Mouse (Mus musculus): Measurements from ENCODE around the gene Thap4. TPM values are rescaled to one million over a fixed set of nuclear protein-coding genes. Genes with fewer than 3 reads are reported as not detected.

Gene Thap4
- polyA plus RNA-seq, 1 experiment from 2014 or later = 42.9 TPM

Other genes starting within 250 kb of the Thap4 start
- gene Farp2, start 242.8 kb downstream of the Thap4 start, polyA plus RNA-seq (2016; fragmentation: Nextera tagmentation; extraction: Ambion mirVana) = 4.1 and 4.6 TPM in 2 replicates
- 144 and 161 TPM in 2 replicates for gene Stk25, start 96.2 kb downstream of the Thap4 start, polyA plus RNA-seq (2016; fragmentation: Nextera tagmentation; extraction: Ambion mirVana)
- gene Bok, start 69.2 kb downstream of the Thap4 start, polyA plus RNA-seq (2016; fragmentation: Nextera tagmentation; extraction: Ambion mirVana) = 45.7 and 54.9 TPM in 2 replicates
- gene Atg4b, start 3.4 kb downstream of the Thap4 start, polyA plus RNA-seq (2016; fragmentation: Nextera tagmentation; extraction: Ambion mirVana) = 69.3 and 78.3 TPM in 2 replicates
- gene Dtymk, start 47.1 kb upstream of the Thap4 start, polyA plus RNA-seq (2016; fragmentation: Nextera tagmentation; extraction: Ambion mirVana) = 214 and 261 TPM in 2 replicates
- gene Ing5, start 49.1 kb upstream of the Thap4 start, polyA plus RNA-seq (2016; fragmentation: Nextera tagmentation; extraction: Ambion mirVana) = 20.3 and 21.1 TPM in 2 replicates
- gene D2hgdh, start 70.0 kb upstream of the Thap4 start, polyA plus RNA-seq (2016; fragmentation: Nextera tagmentation; extraction: Ambion mirVana) = 14.8 and 18.3 TPM in 2 replicates
- gene Gal3st2, start 106.4 kb upstream of the Thap4 start, polyA plus RNA-seq (2016; fragmentation: Nextera tagmentation; extraction: Ambion mirVana) = 0.10 TPM in 1 of 2 replicates, not detected in the other
- gene Gal3st2b, start 163.4 kb upstream of the Thap4 start, polyA plus RNA-seq (2016; fragmentation: Nextera tagmentation; extraction: Ambion mirVana) = 0.07 TPM in 1 of 2 replicates, not detected in the other
- not detected in 2 replicates for gene Gal3st2c, start 235.6 kb upstream of the Thap4 start, polyA plus RNA-seq (2016; fragmentation: Nextera tagmentation; extraction: Ambion mirVana)